Mouse (Mus musculus) WW6 (cell line): ENCODE measurements at regions not wholly inside any gene's neighbourhood (a gene's known extent, or its start where the extent isn't known, plus 50 kb on each side); places are given as distances from the start of the nearest gene placed in this dataset.

Experiments
- DNase-seq: peaks from one replicate; pipeline ENCODE4 v3.0.0-alpha.2; 2013; ENCODE audit warnings: low read depth, low spot score

- DNase-seq: no peak
Measured at GRCm38 (mm10) chr14:58499501-58499900, 429.2 kb downstream of the Fgf9 start.

- no peak for DNase-seq
Measured at GRCm38 (mm10) chr14:58499071-58499470, 428.7 kb downstream of the Fgf9 start.

- no peak for DNase-seq
Measured at GRCm38 (mm10) chr14:58496902-58497301, 426.6 kb downstream of the Fgf9 start.

- DNase-seq: no peak
Measured at GRCm38 (mm10) chr14:58494400-58494987, 424.1 kb downstream of the Fgf9 start.

GRCm38 (mm10) chr14:58492118-58492517 lies 421.8 kb downstream of the Fgf9 start:
- no peak for DNase-seq

- DNase-seq: no peak
Measured at GRCm38 (mm10) chr14:58488803-58489202, 418.5 kb downstream of the Fgf9 start.

- DNase-seq: no peak
Measured at GRCm38 (mm10) chr14:58487836-58488235, 417.5 kb downstream of the Fgf9 start.

- no peak for DNase-seq
Measured at GRCm38 (mm10) chr14:58480454-58480853, 410.1 kb downstream of the Fgf9 start.

GRCm38 (mm10) chr14:58470678-58471077 lies 400.3 kb downstream of the Fgf9 start:
- DNase-seq: no peak

GRCm38 (mm10) chr14:58468451-58468850 lies 398.1 kb downstream of the Fgf9 start:
- no peak for DNase-seq

- DNase-seq: no peak
Measured at GRCm38 (mm10) chr14:58467856-58468255, 397.5 kb downstream of the Fgf9 start.

GRCm38 (mm10) chr14:58446776-58447354 lies 376.5 kb downstream of the Fgf9 start:
- no peak for DNase-seq

- DNase-seq: no peak
Measured at GRCm38 (mm10) chr14:58444496-58444895, 374.1 kb downstream of the Fgf9 start.

GRCm38 (mm10) chr14:58442501-58442900 lies 372.2 kb downstream of the Fgf9 start:
- no peak for DNase-seq

- DNase-seq: no peak
Measured at GRCm38 (mm10) chr14:58439963-58440362, 369.6 kb downstream of the Fgf9 start.

- no peak for DNase-seq
Measured at GRCm38 (mm10) chr14:58436096-58436495, 365.7 kb downstream of the Fgf9 start.

GRCm38 (mm10) chr14:58426472-58426871 lies 356.1 kb downstream of the Fgf9 start:
- DNase-seq: no peak

GRCm38 (mm10) chr14:58421904-58422303 lies 351.6 kb downstream of the Fgf9 start:
- DNase-seq: no peak

GRCm38 (mm10) chr14:58417545-58417944 lies 347.2 kb downstream of the Fgf9 start:
- no peak for DNase-seq

- DNase-seq: no peak
Measured at GRCm38 (mm10) chr14:58392055-58392726, 321.8 kb downstream of the Fgf9 start.

GRCm38 (mm10) chr14:58390741-58391140 lies 320.4 kb downstream of the Fgf9 start:
- no peak for DNase-seq

GRCm38 (mm10) chr14:58387348-58388000 lies 317.1 kb downstream of the Fgf9 start:
- no peak for DNase-seq

GRCm38 (mm10) chr14:58375056-58375455 lies 304.7 kb downstream of the Fgf9 start:
- no peak for DNase-seq
